ENCODE assay signal across 9 mouse cellular contexts in the genomic region with DNA sequence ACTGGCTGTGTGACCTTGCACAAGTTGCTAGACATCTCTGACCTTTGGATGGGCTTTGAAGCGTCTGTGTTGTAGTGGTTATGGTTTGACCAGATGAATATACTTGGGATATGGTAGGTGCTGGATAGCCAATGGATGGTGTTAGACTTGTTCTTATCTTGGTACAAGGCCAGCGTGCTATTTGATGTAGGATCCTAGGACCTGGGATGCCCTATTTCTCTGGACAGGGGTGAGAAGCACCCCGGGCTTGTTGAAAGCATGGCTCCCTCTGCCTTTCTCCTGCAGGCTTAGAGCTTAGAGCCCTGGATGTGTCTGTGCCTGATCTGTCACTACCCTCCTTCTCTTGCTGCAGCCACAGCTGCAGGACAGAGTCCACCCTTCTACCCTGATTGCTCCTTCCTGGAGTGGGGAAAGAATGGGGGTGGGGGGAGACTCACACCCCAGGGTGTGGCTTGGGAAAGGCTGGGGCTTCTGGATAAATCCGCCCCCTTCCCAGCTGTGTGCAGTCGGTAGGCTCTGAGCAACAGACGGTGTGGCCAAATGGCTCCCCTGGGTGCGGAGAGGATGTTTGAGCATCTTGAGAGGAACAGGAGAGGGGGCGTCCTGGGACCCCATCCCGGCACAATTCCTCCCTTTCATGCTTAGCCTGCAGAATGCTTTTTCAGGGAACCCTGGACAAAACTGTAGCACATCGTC. TPM values are rescaled to one million over a fixed set of nuclear protein-coding genes. Genes with fewer than 3 reads are reported as not detected.
DNase-seq lines count a peak whose midpoint lies in the region; ATAC-seq and TF ChIP-seq lines count a peak whose summit lies in the region.
"Had no signal": no experiment of that assay in that cellular context is flagged by ENCODE, and none has a peak within 500 bp of the region (broad histone marks: within the 10 kb centered on the region; RNA-seq: fewer than 3 reads in every experiment).

No protein-coding gene starts in this region.

- no peaks in the 10 kb centered on the region for H3K27me3 ChIP-seq in kidney, embryonic 16.5 days (ENCODE audit: insufficient read depth, low read length)
- H3K27me3 ChIP-seq in embryonic facial prominence, embryonic 13.5 days: no peaks in the 10 kb centered on the region
- no peaks in the 10 kb centered on the region for H3K27me3 ChIP-seq in heart, embryonic 13.5 days (replicated peaks)

- H3K9ac ChIP-seq in kidney, embryonic 16.5 days (replicated peaks; ENCODE audit: low read length): peak overlapping the region; percentile 57
- H3K9ac ChIP-seq in embryonic facial prominence, embryonic 13.5 days: peak overlapping the region; percentile 49
- peak overlapping the region; percentile 76 for H3K9ac ChIP-seq in heart, embryonic 13.5 days

- H3K4me2 ChIP-seq in kidney, embryonic 16.5 days (replicated peaks; ENCODE audit: low read depth, low read length): peak overlapping the region; percentile 37
- H3K4me2 ChIP-seq in embryonic facial prominence, embryonic 13.5 days: peak overlapping the region; percentile 44
- H3K4me2 ChIP-seq in heart, embryonic 13.5 days: peak overlapping the region; percentile 91

- H3K4me1 ChIP-seq in kidney, embryonic 16.5 days (ENCODE audit: insufficient read depth, low read length): peaks cover 100% of the 10 kb centered on the region
- peaks cover 92% of the 10 kb centered on the region for H3K4me1 ChIP-seq in embryonic facial prominence, embryonic 13.5 days
- H3K4me1 ChIP-seq in heart, embryonic 13.5 days: peaks cover 100% of the 10 kb centered on the region

- peak overlapping the region; percentile 98 for H3K27ac ChIP-seq in kidney, embryonic 16.5 days (ENCODE audit: low read length)
- peak overlapping the region; percentile 64; the same call in 1 of the 2 replicates for H3K27ac ChIP-seq in embryonic facial prominence, embryonic 13.5 days
- H3K27ac ChIP-seq in heart, embryonic 13.5 days (replicated peaks): peak overlapping the region; percentile 100
- H3K27ac ChIP-seq in layer of hippocampus, adult 2 months: peak overlapping the region; percentile 51; the same call in 1 of the 2 replicates

- ATAC-seq in kidney, embryonic 16.5 days (ENCODE audit: low FRiP score, low TSS enrichment): peak; percentile 13; the same call in 1 of the 2 replicates
- no peak for ATAC-seq in embryonic facial prominence, embryonic 13.5 days (ENCODE audit: insufficient number of reproducible peaks, insufficient read depth, low FRiP score, low TSS enrichment, low read depth)
- ATAC-seq in heart, embryonic 13.5 days (ENCODE audit: extremely low read depth, insufficient number of reproducible peaks, low FRiP score, low TSS enrichment): 0 out of 2 replicates have a peak, but pooled peaks have one; percentile 5
- no peak for ATAC-seq in megakaryocyte-erythroid progenitor cell, adult 5-6 weeks (replicated peaks; ENCODE audit: low FRiP score, low TSS enrichment, poor library complexity, severe bottlenecking)

- no peaks in the 10 kb centered on the region for H3K36me3 ChIP-seq in kidney, embryonic 16.5 days (ENCODE audit: insufficient read depth, low read length)
- 0 out of 2 replicates have a peak, but pooled peaks cover 3% of the 10 kb centered on the region for H3K36me3 ChIP-seq in embryonic facial prominence, embryonic 13.5 days
- peaks cover 16% of the 10 kb centered on the region for H3K36me3 ChIP-seq in heart, embryonic 13.5 days

- DNase-seq in kidney, adult 18-20 months: no peak
- peak; percentile 41 to 61 for DNase-seq in layer of hippocampus, adult 2 months (ENCODE audit: low spot score in 2 of 2)
- DNase-seq in lung, postnatal 14 days: peak; percentile 45
- DNase-seq in ovary, postnatal 14 days (ENCODE audit: low spot score): no peak

- H3K9me3 ChIP-seq in kidney, embryonic 16.5 days (ENCODE audit: low read length): no peaks in the 10 kb centered on the region
- H3K9me3 ChIP-seq in embryonic facial prominence, embryonic 13.5 days: no peaks in the 10 kb centered on the region
- H3K9me3 ChIP-seq in heart, embryonic 13.5 days: no peaks in the 10 kb centered on the region

- WGBS in kidney, embryonic 16.5 days: 23% methylated on average over 10 of the region's 10 CpGs
- WGBS in embryonic facial prominence, embryonic 13.5 days: 24% methylated on average over 10 of the region's 10 CpGs
- 16% methylated on average over 10 of the region's 10 CpGs for WGBS in heart, embryonic 13.5 days

- no peak for TF ChIP-seq CTCF in layer of hippocampus, adult 2 months (conservative IDR thresholded peaks at IDR 0.05)

- peak overlapping the region; percentile 6; the same call in 1 of the 2 replicates for H3K4me3 ChIP-seq in kidney, embryonic 16.5 days (ENCODE audit: low read length)
- no peak overlapping the region; the same call in 1 of the 2 replicates for H3K4me3 ChIP-seq in embryonic facial prominence, embryonic 13.5 days
- peak overlapping the region; percentile 24 for H3K4me3 ChIP-seq in heart, embryonic 13.5 days
- peak overlapping the region; percentile 39 for H3K4me3 ChIP-seq in layer of hippocampus, adult 2 months

RNA-seq across cellular contexts. Expression of a gene that starts 7.6 kb away (rescaled TPM):
- 39.6 and 41.7 TPM in 2 replicates for polyA plus RNA-seq in kidney, embryonic 16.5 days (2015; fragmentation: Nextera tagmentation; extraction: Ambion mirVana)
- 28.2 and 30.0 TPM in 2 replicates for polyA plus RNA-seq in embryonic facial prominence, embryonic 13.5 days (2015; fragmentation: Nextera tagmentation; extraction: Ambion mirVana)
- polyA plus RNA-seq in heart, embryonic 13.5 days (2015; fragmentation: Nextera tagmentation; extraction: Ambion mirVana): 48.9 and 50.0 TPM in 2 replicates
- 1 to 10 TPM; 4.0 to 5.2 TPM for total RNA-seq in layer of hippocampus, adult 2 months (2021)
- 0.22 TPM in 1 of 2 replicates, not detected in the other for total RNA-seq in megakaryocyte-erythroid progenitor cell, adult 5-6 weeks (2014; fragmentation: Nextera tagmentation)
- not detected in 2 replicates for total RNA-seq in megakaryocyte-erythroid progenitor cell, adult 5-6 weeks (2017)

RNA-seq across cellular contexts. Expression of a gene that starts 23.1 kb away (rescaled TPM):
- polyA plus RNA-seq in kidney, embryonic 16.5 days (2015; fragmentation: Nextera tagmentation; extraction: Ambion mirVana): not detected in 2 replicates
- polyA plus RNA-seq in embryonic facial prominence, embryonic 13.5 days (2015; fragmentation: Nextera tagmentation; extraction: Ambion mirVana): not detected in 2 replicates
- not detected in 2 replicates for polyA plus RNA-seq in heart, embryonic 13.5 days (2015; fragmentation: Nextera tagmentation; extraction: Ambion mirVana)
- total RNA-seq in layer of hippocampus, adult 2 months (2021): not detected
- total RNA-seq in megakaryocyte-erythroid progenitor cell, adult 5-6 weeks (2014; fragmentation: Nextera tagmentation): not detected in 2 replicates
- not detected in 2 replicates for total RNA-seq in megakaryocyte-erythroid progenitor cell, adult 5-6 weeks (2017)
- total RNA-seq: MEL had no signal

RNA-seq across cellular contexts. Expression of a gene that starts 45.9 kb away (rescaled TPM):
- not detected in 2 replicates for polyA plus RNA-seq in kidney, embryonic 16.5 days (2015; fragmentation: Nextera tagmentation; extraction: Ambion mirVana)
- polyA plus RNA-seq in embryonic facial prominence, embryonic 13.5 days (2015; fragmentation: Nextera tagmentation; extraction: Ambion mirVana): 0.29 TPM in 1 of 2 replicates, not detected in the other
- 0.22 TPM in 1 of 2 replicates, not detected in the other for polyA plus RNA-seq in heart, embryonic 13.5 days (2015; fragmentation: Nextera tagmentation; extraction: Ambion mirVana)
- total RNA-seq in layer of hippocampus, adult 2 months (2021): not detected
- total RNA-seq in megakaryocyte-erythroid progenitor cell, adult 5-6 weeks (2014; fragmentation: Nextera tagmentation): not detected in 2 replicates
- not detected in 2 replicates for total RNA-seq in megakaryocyte-erythroid progenitor cell, adult 5-6 weeks (2017)
- total RNA-seq: MEL had no signal

Comparison
In these comparisons a context has a peak if more than half of its experiments do, and no peak if none do; other contexts are left out.
1. ATAC-seq: peak in kidney, embryonic 16.5 days (single experiment) and heart, embryonic 13.5 days (single experiment); none in embryonic facial prominence, embryonic 13.5 days (single experiment) and megakaryocyte-erythroid progenitor cell, adult 5-6 weeks (single experiment).
2. H3K4me2 ChIP-seq: peak in every context shown above with its lines; median percentile 91 in heart, embryonic 13.5 days; 44 in embryonic facial prominence, embryonic 13.5 days; 37 in kidney, embryonic 16.5 days.
3. DNase-seq: peak in layer of hippocampus, adult 2 months (2 of 2) and lung, postnatal 14 days (single experiment); none in kidney, adult 18-20 months (single experiment) and ovary, postnatal 14 days (single experiment).
4. Peak in every context shown above with its lines, with median percentiles within 50 percentile points of each other: H3K27ac ChIP-seq and H3K9ac ChIP-seq.